Mouse (Mus musculus) E14TG2a.4 (cell line): ENCODE data around the gene Nrp2.

Source experiments
- H3K27me3 ChIP-seq: 2 replicates; pipeline ENCODE4 v1.6.1; 2014; ENCODE audit warnings: low read length, control low read depth; ENCODE audit not compliant: insufficient read depth
- H3K36me3 ChIP-seq: 2 replicates; pipeline ENCODE4 v1.6.1; 2014; ENCODE audit warnings: low read length, control low read depth; ENCODE audit not compliant: insufficient read depth
- H3K4me1 ChIP-seq: replicated peaks from 2 replicates; pipeline ENCODE4 v1.6.1; 2014; ENCODE audit warnings: low read depth, low read length, control low read depth
- H3K4me3 ChIP-seq: replicated peaks from 2 replicates; pipeline ENCODE4 v1.5.1; 2014; ENCODE audit warnings: mild to moderate bottlenecking, low read length
- H3K9me3 ChIP-seq: 2 replicates; pipeline ENCODE4 v1.6.1; 2014; ENCODE audit warnings: low read length, control low read depth
- CTCF ChIP-seq: conservative IDR thresholded peaks from 2 replicates; pipeline ENCODE4 v1.5.1; 2014; ENCODE audit warnings: low read length
- NANOG ChIP-seq: IDR thresholded peaks from 2 replicates; pipeline ENCODE4 v1.6.1; 2014; ENCODE audit warnings: borderline replicate concordance, low read length, mixed read lengths
- POU5F1 ChIP-seq: IDR thresholded peaks from 2 replicates; pipeline ENCODE4 v1.6.1; 2014; ENCODE audit warnings: low read length, borderline replicate concordance

Gene Nrp2

GRCm38 (mm10) chr1:62801842-62802241 lies 98.8 kb downstream of the Nrp2 start:
- Histone ChIP-seq H3K4me1 (0 out of 2 replicates have a peak, but pooled peaks cover 2% of the 10 kb centered on the region), H3K9me3 (no peaks in the 10 kb centered on the region), H3K27me3 (no peaks in the 10 kb centered on the region), H3K4me3 (no peak overlapping the region), H3K36me3 (peaks cover 3% of the 10 kb centered on the region)
- no peak for TF ChIP-seq NANOG
- no peak for TF ChIP-seq POU5F1
- TF ChIP-seq CTCF, result no peak

- Histone ChIP-seq H3K36me3 (peaks cover 3% of the 10 kb centered on the region), H3K9me3 (no peaks in the 10 kb centered on the region), H3K4me1 (peaks cover 7% of the 10 kb centered on the region; the same call in 1 of the 2 replicates), H3K27me3 (no peaks in the 10 kb centered on the region), H3K4me3 (no peak overlapping the region)
- TF ChIP-seq POU5F1 (no peak), NANOG (no peak)
Measured at GRCm38 (mm10) chr1:62803544-62803943, 100.5 kb downstream of the Nrp2 start.

GRCm38 (mm10) chr1:62806014-62806413 lies 102.9 kb downstream of the Nrp2 start:
- Histone ChIP-seq H3K9me3 (no peaks in the 10 kb centered on the region), H3K27me3 (no peaks in the 10 kb centered on the region), H3K4me3 (no peak overlapping the region), H3K4me1 (peaks cover 7% of the 10 kb centered on the region; the same call in 1 of the 2 replicates), H3K36me3 (peaks cover 4% of the 10 kb centered on the region)
- TF ChIP-seq NANOG, result no peak
- no peak for TF ChIP-seq CTCF
- TF ChIP-seq POU5F1, result no peak

GRCm38 (mm10) chr1:62808395-62808794 lies 105.3 kb downstream of the Nrp2 start:
- no peaks in the 10 kb centered on the region for H3K27me3 ChIP-seq
- H3K36me3 ChIP-seq, result peaks cover 18% of the 10 kb centered on the region
- H3K4me3 ChIP-seq, result no peak overlapping the region
- no peaks in the 10 kb centered on the region for H3K9me3 ChIP-seq
- H3K4me1 ChIP-seq, result peaks cover 7% of the 10 kb centered on the region; the same call in 1 of the 2 replicates
- TF ChIP-seq NANOG (no peak), POU5F1 (no peak), CTCF (no peak)

GRCm38 (mm10) chr1:62809601-62810228 lies 106.6 kb downstream of the Nrp2 start:
- no peak overlapping the region for H3K4me3 ChIP-seq
- TF ChIP-seq NANOG (no peak), CTCF (no peak), POU5F1 (no peak)
- peaks cover 7% of the 10 kb centered on the region; the same call in 1 of the 2 replicates for H3K4me1 ChIP-seq
- no peaks in the 10 kb centered on the region for H3K9me3 ChIP-seq
- no peaks in the 10 kb centered on the region for H3K27me3 ChIP-seq
- peaks cover 19% of the 10 kb centered on the region for H3K36me3 ChIP-seq

GRCm38 (mm10) chr1:62811141-62811540 lies 108.1 kb downstream of the Nrp2 start:
- TF ChIP-seq POU5F1 (no peak), CTCF (no peak), NANOG (no peak)
- H3K36me3 ChIP-seq, result peaks cover 31% of the 10 kb centered on the region
- no peaks in the 10 kb centered on the region for H3K9me3 ChIP-seq
- H3K4me1 ChIP-seq, result peaks cover 7% of the 10 kb centered on the region; the same call in 1 of the 2 replicates
- H3K27me3 ChIP-seq, result no peaks in the 10 kb centered on the region
- H3K4me3 ChIP-seq, result no peak overlapping the region

GRCm38 (mm10) chr1:62812701-62813684 lies 109.9 kb downstream of the Nrp2 start:
- Histone ChIP-seq H3K4me3 (no peak overlapping the region), H3K4me1 (no peaks in the 10 kb centered on the region), H3K36me3 (peaks cover 45% of the 10 kb centered on the region), H3K9me3 (no peaks in the 10 kb centered on the region), H3K27me3 (no peaks in the 10 kb centered on the region)
- TF ChIP-seq POU5F1, result no peak
- TF ChIP-seq CTCF, result no peak
- TF ChIP-seq NANOG, result no peak

GRCm38 (mm10) chr1:62813938-62814337 lies 110.9 kb downstream of the Nrp2 start:
- Histone ChIP-seq H3K27me3 (no peaks in the 10 kb centered on the region), H3K4me3 (no peak overlapping the region), H3K4me1 (no peaks in the 10 kb centered on the region), H3K9me3 (no peaks in the 10 kb centered on the region), H3K36me3 (peaks cover 43% of the 10 kb centered on the region)
- no peak for TF ChIP-seq POU5F1
- TF ChIP-seq NANOG, result no peak
- TF ChIP-seq CTCF, result no peak
